Mouse (Mus musculus) megakaryocyte, embryonic 14.5 days (primary cell): ENCODE results near the gene Igfbp4.

Source experiments
- FLI1 ChIP-seq: IDR thresholded peaks from 2 replicates; pipeline ENCODE4 v1.6.1; 2012; ENCODE audit warnings: low read length, inconsistent platforms, mixed read lengths
- GATA1 ChIP-seq: IDR thresholded peaks from 3 replicates; pipeline ENCODE4 v1.6.1; 2012; ENCODE audit warnings: mixed read lengths, low read length, inconsistent platforms, borderline replicate concordance

DNA sequence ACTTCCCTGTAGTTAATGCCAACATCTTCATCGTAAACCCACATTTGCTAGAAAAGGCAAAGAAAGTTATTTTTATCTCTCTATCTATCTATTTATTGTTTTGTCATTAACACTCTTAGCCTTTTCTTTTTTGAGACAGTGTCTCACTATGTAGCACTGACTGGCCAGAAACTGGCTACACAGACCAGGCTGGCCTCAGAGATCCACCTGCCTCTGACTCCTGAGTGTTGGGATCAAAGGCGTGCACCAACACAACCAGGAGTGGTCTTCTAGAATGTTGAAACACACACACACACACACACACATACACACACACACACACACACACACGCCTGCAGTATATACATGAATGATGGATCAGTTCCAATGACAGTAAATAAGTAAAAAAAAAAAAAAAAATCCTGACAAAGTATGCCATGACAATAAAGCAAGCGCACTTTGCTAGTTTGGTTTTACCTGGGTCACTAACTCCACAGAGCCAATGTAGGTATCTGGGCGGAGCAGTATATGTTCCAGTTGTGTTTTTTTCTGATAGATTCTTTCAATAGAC is 18.6 kb upstream of the Igfbp4 start:
- TF ChIP-seq GATA1 (no peak), FLI1 (no peak)
